Mouse (Mus musculus) erythroblast, embryonic 14.5 days (primary cell): ENCODE measurements at regions not wholly inside any gene's neighbourhood (a gene's known extent, or its start where the extent isn't known, plus 50 kb on each side); places are given as distances from the start of the nearest gene placed in this dataset.

Experiments
- GATA1 ChIP-seq: IDR thresholded peaks from 2 replicates; pipeline ENCODE4 v1.6.1; 2012; ENCODE audit warnings: low read length, inconsistent platforms, mixed read lengths
- TAL1 ChIP-seq: IDR thresholded peaks from 3 replicates; pipeline ENCODE4 v1.6.1; 2012; ENCODE audit warnings: low read length, inconsistent platforms, mixed read lengths

- no peak for TF ChIP-seq TAL1
- no peak for TF ChIP-seq GATA1
Observed at GRCm38 (mm10) chr13:119268301-119268675, 160.1 kb upstream of the Paip1 start.
